Comparison of ENCODE assay signal across 8 mouse cellular contexts in the genomic region with DNA sequence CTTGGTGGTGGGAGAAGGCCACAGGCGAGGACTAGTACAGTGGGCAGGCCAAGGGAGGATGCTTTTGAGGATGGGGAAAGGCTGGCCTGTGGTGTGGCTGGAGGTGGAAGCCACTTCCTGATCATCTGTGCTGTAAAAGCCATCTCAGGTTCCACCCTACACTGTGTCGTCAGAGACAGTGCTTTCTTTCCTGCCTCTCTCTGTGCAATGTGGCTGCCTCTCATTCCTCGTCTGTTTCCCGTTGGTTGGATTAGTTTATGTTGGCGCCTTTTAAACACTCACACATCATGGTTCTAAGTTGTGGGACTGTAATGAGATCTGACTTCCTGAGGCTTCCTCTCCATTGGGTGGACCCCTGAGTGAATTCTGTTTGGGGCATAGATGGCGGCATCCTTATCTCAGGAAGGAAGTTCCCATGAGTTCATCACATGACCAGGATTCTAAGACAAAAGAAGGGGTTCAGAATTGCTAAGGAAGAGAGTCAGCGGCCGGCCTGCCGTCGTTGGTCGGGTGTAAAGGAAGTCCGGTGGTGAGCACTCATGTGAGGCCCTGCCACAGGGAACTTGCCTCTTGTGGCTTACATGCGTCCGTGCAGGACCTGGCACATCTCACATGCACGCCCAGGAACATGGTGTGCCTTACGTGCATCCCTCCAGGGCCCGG.
DNase-seq lines count a peak whose midpoint lies in the region; ATAC-seq lines count a peak whose summit lies in the region.

No protein-coding gene starts in this region.

- H3K9ac ChIP-seq in embryonic facial prominence, embryonic 15.5 days: no peak overlapping the region
- no peak overlapping the region for H3K9ac ChIP-seq in lung, embryonic 15.5 days

- ATAC-seq in activated CD4-positive, CD25-positive, alpha-beta regulatory T cell, adult 4 months: peak; percentile 84
- ATAC-seq in embryonic facial prominence, embryonic 15.5 days (ENCODE audit: insufficient number of reproducible peaks, low FRiP score, low TSS enrichment, low read depth): no peak
- peak; percentile 85 for ATAC-seq in inflammation-experienced regulatory T-cells, adult 6 months
- ATAC-seq in lung, embryonic 15.5 days (ENCODE audit: borderline replicate concordance, extremely low read depth, low FRiP score, low TSS enrichment): peak; percentile 31; the same call in 1 of the 2 replicates
- ATAC-seq in erythroblast, adult 5-6 weeks (replicated peaks; ENCODE audit: low FRiP score, poor library complexity, severe bottlenecking): no peak

- 67% methylated on average over 17 of the region's 17 CpGs for WGBS in embryonic facial prominence, embryonic 15.5 days
- 61% methylated on average over 17 of the region's 17 CpGs for WGBS in lung, embryonic 15.5 days

- no peak overlapping the region for H3K4me3 ChIP-seq in embryonic facial prominence, embryonic 15.5 days (replicated peaks)
- H3K4me3 ChIP-seq in lung, embryonic 15.5 days: no peak overlapping the region

- peak overlapping the region; percentile 75 for H3K27ac ChIP-seq in embryonic facial prominence, embryonic 15.5 days (replicated peaks)
- H3K27ac ChIP-seq in lung, embryonic 15.5 days: peak overlapping the region; percentile 95

- H3K36me3 ChIP-seq in embryonic facial prominence, embryonic 15.5 days: no peaks in the 10 kb centered on the region
- H3K36me3 ChIP-seq in lung, embryonic 15.5 days: peaks cover 5% of the 10 kb centered on the region; the same call in 1 of the 2 replicates

- no peaks in the 10 kb centered on the region for H3K9me3 ChIP-seq in embryonic facial prominence, embryonic 15.5 days (replicated peaks)
- no peaks in the 10 kb centered on the region for H3K9me3 ChIP-seq in lung, embryonic 15.5 days

- peaks cover 58% of the 10 kb centered on the region for H3K4me1 ChIP-seq in embryonic facial prominence, embryonic 15.5 days
- peaks cover 78% of the 10 kb centered on the region for H3K4me1 ChIP-seq in lung, embryonic 15.5 days

- no peaks in the 10 kb centered on the region for H3K27me3 ChIP-seq in embryonic facial prominence, embryonic 15.5 days
- H3K27me3 ChIP-seq in lung, embryonic 15.5 days: no peaks in the 10 kb centered on the region

- DNase-seq in spleen, postnatal 36 days (ENCODE audit: low spot score in 2 of 2): peak; percentile 52 to 63
- DNase-seq in urinary bladder, postnatal 4 days (ENCODE audit: low spot score in 2 of 2): no peak
- no peak for DNase-seq in retina, embryonic 14.5 days (ENCODE audit: low spot score)

- no peak overlapping the region for H3K4me2 ChIP-seq in embryonic facial prominence, embryonic 15.5 days (replicated peaks)
- no peak overlapping the region for H3K4me2 ChIP-seq in lung, embryonic 15.5 days

Comparison
In these comparisons a context has a peak if more than half of its experiments do, and no peak if none do; other contexts are left out.
1. ATAC-seq: peak in activated CD4-positive, CD25-positive, alpha-beta regulatory T cell, adult 4 months (single experiment), inflammation-experienced regulatory T-cells, adult 6 months (single experiment) and lung, embryonic 15.5 days (single experiment); none in embryonic facial prominence, embryonic 15.5 days (single experiment) and erythroblast, adult 5-6 weeks (single experiment).
2. DNase-seq: peak in spleen, postnatal 36 days (2 of 2); none in urinary bladder, postnatal 4 days (0 of 2) and retina, embryonic 14.5 days (single experiment).